Mouse (Mus musculus) C2C12 (cell line): ENCODE results near the gene Mrpl34. TPM values are rescaled to one million over a fixed set of nuclear protein-coding genes. Genes with fewer than 3 reads are reported as not detected.
A peak's percentile ranks its signal among the peaks of the same experiment; 100 is the strongest.
"Not testable (repeated sequence)": the region's sequence is repeated elsewhere in the genome, so short reads cannot be mapped to it uniquely, and the experiment has no call there.

ENCODE experiments used
- H3K27me3 ChIP-seq: one replicate; pipeline ENCODE4 v1.6.1; 2011; ENCODE audit not compliant: control insufficient read depth, insufficient read depth, insufficient read length
- H3K36me3 ChIP-seq: one replicate; pipeline ENCODE4 v1.6.1; 2011; ENCODE audit not compliant: control insufficient read depth, insufficient read depth
- H3K4me3 ChIP-seq: one replicate; pipeline ENCODE4 v1.5.1; 2011; ENCODE audit warnings: mild to moderate bottlenecking, control low read depth; ENCODE audit not compliant: poor library complexity, insufficient read depth, severe bottlenecking
- H3K79me2 ChIP-seq: one replicate; pipeline ENCODE4 v1.6.1; 2011; ENCODE audit not compliant: control insufficient read depth, insufficient read depth
- H3K79me3 ChIP-seq: one replicate; pipeline ENCODE4 v1.6.1; 2011; ENCODE audit warnings: low read depth, control low read depth
- H3ac ChIP-seq: one replicate; pipeline ENCODE3; 2011; ENCODE audit warnings: low read depth; ENCODE audit not compliant: control insufficient read depth, insufficient read length
- CEBPB ChIP-seq: IDR thresholded peaks from one replicate; pipeline ENCODE4 v1.6.1; 2011; ENCODE audit warnings: low read depth, mild to moderate bottlenecking, control low read depth, moderate library complexity
- CTCF ChIP-seq: IDR thresholded peaks from one replicate; pipeline ENCODE4 v1.5.1; 2011; ENCODE audit not compliant: control insufficient read depth, insufficient read depth, insufficient read length
- FOSL1 ChIP-seq: IDR thresholded peaks from one replicate; pipeline ENCODE4 v1.8.0; 2011; ENCODE audit warnings: mild to moderate bottlenecking, low read length; ENCODE audit not compliant: poor library complexity, insufficient read depth, severe bottlenecking
- MAX ChIP-seq: IDR thresholded peaks from one replicate; pipeline ENCODE4 v1.6.1; 2011; ENCODE audit warnings: mild to moderate bottlenecking, control low read depth
- MYOD1 ChIP-seq: IDR thresholded peaks from one replicate; pipeline ENCODE4 v1.6.1; 2011; ENCODE audit warnings: low read depth; ENCODE audit not compliant: control insufficient read depth, insufficient read length
- MYOG ChIP-seq: IDR thresholded peaks from one replicate; pipeline ENCODE4 v1.6.1; 2011; ENCODE audit not compliant: control insufficient read depth, insufficient read length; ENCODE audit errors: extremely low read depth
- USF1 ChIP-seq: IDR thresholded peaks from one replicate; pipeline ENCODE4 v1.6.1; 2011; ENCODE audit warnings: low read depth, mild to moderate bottlenecking, control low read depth, moderate library complexity
- long read RNA-seq, 2 experiments: library from polyadenylated mRNA; unstranded; transcript quantifications; one replicate each; pipeline ENCODE4 v2.0.0; 2019 to 2020
- polyA plus RNA-seq: library from polyadenylated mRNA; unstranded; fragments of >200 nt; fragmentation: generic; extraction: Trizol; gene quantifications from one replicate; pipeline ENCODE4 v1.2.1, GENCODE M21; 2012; ENCODE audit warnings: missing spikeins

Gene Mrpl34
- 121 TPM for polyA plus RNA-seq
- long read RNA-seq, experiment 1, transcript Mrpl34-201 (2 exons, 607 nt) = major isoform, 63 of 66 reads
- long read RNA-seq, experiment 1, partial matches to known transcripts = 3 of 66 reads
- long read RNA-seq, experiment 1, other reads (novel, unspliced or antisense) = 0 of 66 reads
- long read RNA-seq, experiment 2, partial matches to known transcripts = 0 of 1 reads
- long read RNA-seq, experiment 2, other reads (novel, unspliced or antisense) = 0 of 1 reads

- Histone ChIP-seq H3K79me3 (peaks cover 10% of the 10 kb centered on the region), H3K4me3 (peak within 1 kb of the TSS; percentile 59), H3ac (peak within 1 kb of the TSS; percentile 71), H3K27me3 (no peaks in the 10 kb centered on the region), H3K79me2 (peaks cover 41% of the 10 kb centered on the region), H3K36me3 (peaks cover 14% of the 10 kb centered on the region)
- peak; percentile 18 for TF ChIP-seq USF1
- no peak for TF ChIP-seq MYOD1
- peak; percentile 78 for TF ChIP-seq CTCF
- TF ChIP-seq FOSL1 = no peak
- no peak for TF ChIP-seq MYOG
- peak; percentile 27 for TF ChIP-seq MAX
- no peak for TF ChIP-seq CEBPB
These were observed at the start of gene Mrpl34 for GRCm38 (mm10) chr8:71464513-71465500. Gene Mrpl34 (plus strand): TSS chr8:71464959.

DNA sequence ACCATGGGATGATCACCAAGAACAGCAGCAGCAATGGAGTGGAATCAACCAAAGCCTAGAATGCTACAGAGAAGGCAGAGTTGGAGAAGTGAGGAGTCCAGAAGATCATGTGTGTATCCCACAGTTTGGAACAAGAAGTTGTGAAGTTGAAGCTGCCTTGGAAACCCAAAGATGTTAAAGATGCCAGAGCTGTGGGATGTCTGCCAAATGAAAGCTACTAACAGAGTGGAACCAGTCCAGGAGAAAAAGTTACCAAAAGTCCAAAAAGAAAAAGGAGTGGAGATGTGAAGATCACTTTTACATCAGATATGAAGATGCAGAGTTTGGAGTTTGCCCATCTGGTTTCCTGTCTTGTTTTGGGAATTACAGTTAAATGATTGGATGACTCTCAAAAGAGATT, 42.6 kb upstream of the Mrpl34 start:
- no peaks in the 10 kb centered on the region for H3K36me3 ChIP-seq
- H3K79me2 ChIP-seq = no peaks in the 10 kb centered on the region
- H3K79me3 ChIP-seq = no peaks in the 10 kb centered on the region
- H3ac ChIP-seq = no peak overlapping the region
- H3K4me3 ChIP-seq = no peak overlapping the region
- TF ChIP-seq MYOD1 (no peak), FOSL1 (no peak), USF1 (no peak), CEBPB (no peak), MYOG (no peak), CTCF (no peak), MAX (no peak)
- H3K27me3 ChIP-seq = no peaks in the 10 kb centered on the region

GRCm38 (mm10) chr8:71432935-71433334, 31.8 kb upstream of the Mrpl34 start:
- not testable (repeated sequence) for H3K4me3 ChIP-seq, H3K79me2 ChIP-seq, H3K36me3 ChIP-seq, H3K79me3 ChIP-seq, H3ac ChIP-seq, H3K27me3 ChIP-seq

DNA sequence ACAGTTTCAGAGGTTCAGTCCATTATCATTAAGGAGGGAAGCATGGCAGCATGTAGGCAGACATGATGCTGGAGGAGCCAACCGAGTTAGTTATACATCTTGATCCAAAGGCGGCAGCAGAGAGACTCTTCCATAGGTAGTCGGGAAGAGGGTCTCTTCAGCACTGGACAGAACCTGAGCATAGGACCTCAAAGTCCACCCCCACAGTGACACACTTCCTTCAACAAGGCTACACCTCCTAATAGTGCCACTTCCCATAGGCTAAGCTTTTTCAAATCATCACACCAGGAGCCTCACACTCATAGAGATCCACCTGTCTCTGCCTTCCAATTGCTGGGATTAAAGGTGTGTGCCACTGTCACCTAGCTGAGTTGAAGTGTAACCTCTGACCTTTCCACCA, 27.7 kb upstream of the Mrpl34 start:
- Histone ChIP-seq H3K27me3 (no peaks in the 10 kb centered on the region), H3K4me3 (no peak overlapping the region), H3ac (no peak overlapping the region), H3K79me3 (no peaks in the 10 kb centered on the region), H3K36me3 (no peaks in the 10 kb centered on the region), H3K79me2 (no peaks in the 10 kb centered on the region)
- TF ChIP-seq CEBPB (no peak), MYOG (no peak), MYOD1 (no peak), FOSL1 (no peak)

GRCm38 (mm10) chr8:71441404-71441803, 23.4 kb upstream of the Mrpl34 start:
- no peaks in the 10 kb centered on the region for H3K27me3 ChIP-seq
- H3ac ChIP-seq = no peak overlapping the region
- no peaks in the 10 kb centered on the region for H3K79me2 ChIP-seq
- H3K36me3 ChIP-seq = no peaks in the 10 kb centered on the region
- H3K4me3 ChIP-seq = no peak overlapping the region
- H3K79me3 ChIP-seq = no peaks in the 10 kb centered on the region
- TF ChIP-seq MYOD1 (no peak), USF1 (no peak), CEBPB (no peak), CTCF (no peak), MYOG (no peak), MAX (no peak), FOSL1 (no peak)
